Comparison of ENCODE assay signal across 9 mouse cellular contexts in genomic region chrX:123104692-123105091, GRCm38 (mm10). TPM values are rescaled to one million over a fixed set of nuclear protein-coding genes. Genes with fewer than 3 reads are reported as not detected.
DNase-seq lines count a peak whose midpoint lies in the region; ATAC-seq and TF ChIP-seq lines count a peak whose summit lies in the region.
"Not testable (repeated sequence)": the region's sequence is repeated elsewhere in the genome, so short reads cannot be mapped to it uniquely, and the experiment has no call there.
"Had no signal": no experiment of that assay in that cellular context is flagged by ENCODE, and none has a peak within 500 bp of the region (broad histone marks: within the 10 kb centered on the region; RNA-seq: fewer than 3 reads in every experiment).

No protein-coding gene starts in this region.

- not testable (repeated sequence) for H3K4me1 ChIP-seq in embryonic fibroblast, embryonic 13.5 days (ENCODE audit: control insufficient read depth, insufficient read depth, low read length); hindbrain, embryonic 13.5 days (replicated peaks); kidney, postnatal 0 days (replicated peaks; ENCODE audit: insufficient read depth, low read length); liver, embryonic 14.5 days (replicated peaks; ENCODE audit: control insufficient read depth in 2 of 2, insufficient read depth in 2 of 2, low read length in 1 of 2); midbrain, embryonic 13.5 days (replicated peaks)

- 12% methylated on average over 7 of the region's 7 CpGs for WGBS in hindbrain, embryonic 13.5 days
- 17% methylated on average over 7 of the region's 7 CpGs for WGBS in kidney, postnatal 0 days
- 26% methylated on average over 7 of the region's 7 CpGs for WGBS in liver, embryonic 14.5 days (ENCODE audit: insufficient replicate concordance)
- 13% methylated on average over 7 of the region's 7 CpGs for WGBS in midbrain, embryonic 13.5 days

- TF ChIP-seq CTCF in brain, embryonic 14.5 days (IDR thresholded peaks at IDR 0.05; ENCODE audit: borderline replicate concordance, extremely low read depth, insufficient read depth, insufficient read length); embryonic fibroblast, embryonic 13.5 days (IDR thresholded peaks at IDR 0.05; ENCODE audit: borderline replicate concordance, insufficient read depth, low read length); kidney, postnatal 0 days (IDR thresholded peaks at IDR 0.05; ENCODE audit: low read depth); liver, embryonic 14.5 days (IDR thresholded peaks at IDR 0.05; ENCODE audit: low read depth): not testable (repeated sequence)

- H3K9me3 ChIP-seq in hindbrain, embryonic 13.5 days; kidney, postnatal 0 days (replicated peaks; ENCODE audit: low read length); liver, embryonic 14.5 days (ENCODE audit: control insufficient read depth, low read length); midbrain, embryonic 13.5 days: not testable (repeated sequence)

- H3K36me3 ChIP-seq in hindbrain, embryonic 13.5 days; kidney, postnatal 0 days (ENCODE audit: insufficient read depth, low read length); liver, embryonic 14.5 days (replicated peaks; ENCODE audit: control insufficient read depth, insufficient read depth, low read depth); midbrain, embryonic 13.5 days: not testable (repeated sequence)

- peak overlapping the region; percentile 55 for H3K4me3 ChIP-seq in embryonic fibroblast, embryonic 13.5 days (ENCODE audit: insufficient read depth, low read length)
- peak overlapping the region; percentile 56 for H3K4me3 ChIP-seq in hindbrain, embryonic 13.5 days
- H3K4me3 ChIP-seq in kidney, postnatal 0 days (replicated peaks; ENCODE audit: low read depth, low read length): peak overlapping the region; percentile 54
- H3K4me3 ChIP-seq in liver, embryonic 14.5 days (ENCODE audit: insufficient read depth in 1 of 2, low read depth in 2 of 2, low read length in 2 of 2): not testable (repeated sequence)
- H3K4me3 ChIP-seq in midbrain, embryonic 13.5 days (replicated peaks): peak overlapping the region; percentile 58

- TF ChIP-seq EP300 in liver, embryonic 14.5 days (IDR thresholded peaks at IDR 0.05; ENCODE audit: low read depth): not testable (repeated sequence)

- peak overlapping the region; percentile 48 for H3K4me2 ChIP-seq in hindbrain, embryonic 13.5 days
- H3K4me2 ChIP-seq in kidney, postnatal 0 days (ENCODE audit: low read length): peak overlapping the region; percentile 47
- peak overlapping the region; percentile 58 for H3K4me2 ChIP-seq in liver, embryonic 14.5 days (ENCODE audit: low read depth)
- H3K4me2 ChIP-seq in midbrain, embryonic 13.5 days (replicated peaks): peak overlapping the region; percentile 50

- not testable (repeated sequence) for ATAC-seq in hindbrain, embryonic 13.5 days (ENCODE audit: low FRiP score); kidney, postnatal 0 days (replicated peaks; ENCODE audit: low FRiP score, low read depth); liver, embryonic 14.5 days (ENCODE audit: insufficient read depth); midbrain, embryonic 13.5 days

- peak; percentile 65 for DNase-seq in brain, embryonic 14.5 days (ENCODE audit: low read depth)
- DNase-seq in heart, adult 8-10 months (ENCODE audit: low spot score): peak; percentile 0
- peak; percentile 27 for DNase-seq in kidney, postnatal 0 days (ENCODE audit: low spot score)
- not testable (repeated sequence) for DNase-seq in liver, embryonic 14.5 days (ENCODE audit: low read depth in 3 of 3, low spot score in 3 of 3)
- peak; percentile 55 for DNase-seq in retina, postnatal 1 day

- peak overlapping the region; percentile 77 for H3K9ac ChIP-seq in hindbrain, embryonic 13.5 days
- H3K9ac ChIP-seq in kidney, postnatal 0 days (ENCODE audit: low read depth, low read length): 0 out of 2 replicates have a peak overlapping the region, but pooled peaks have one; percentile 18
- H3K9ac ChIP-seq in liver, embryonic 14.5 days (replicated peaks): not testable (repeated sequence)
- peak overlapping the region; percentile 77 for H3K9ac ChIP-seq in midbrain, embryonic 13.5 days (replicated peaks)

- TF ChIP-seq POLR2A in brain, embryonic 14.5 days (IDR thresholded peaks at IDR 0.05; ENCODE audit: borderline replicate concordance, extremely low read depth, insufficient read depth, insufficient read length, poor library complexity, severe bottlenecking); embryonic fibroblast, embryonic 13.5 days (IDR thresholded peaks at IDR 0.05; ENCODE audit: low read depth, low read length): not testable (repeated sequence)

- not testable (repeated sequence) for H3K27ac ChIP-seq in embryonic fibroblast, embryonic 13.5 days (ENCODE audit: insufficient read depth, low read length); kidney, postnatal 0 days; liver, embryonic 14.5 days
- H3K27ac ChIP-seq in hindbrain, embryonic 13.5 days: peak overlapping the region; percentile 96
- H3K27ac ChIP-seq in midbrain, embryonic 13.5 days: peak overlapping the region; percentile 96

- H3K27me3 ChIP-seq in hindbrain, embryonic 13.5 days; kidney, postnatal 0 days (ENCODE audit: insufficient read depth, low read length); liver, embryonic 14.5 days (ENCODE audit: control insufficient read depth, insufficient read depth, low read length); midbrain, embryonic 13.5 days: not testable (repeated sequence)

RNA-seq across cellular contexts. Expression of gene Cldn34c1, which starts 1.4 kb away (rescaled TPM):
- 29.7 and 36.2 TPM in 2 replicates for polyA plus RNA-seq in brain, embryonic 14.5 days (2012; rRNA removed)
- 6.0 and 6.8 TPM in 2 replicates for polyA plus RNA-seq in embryonic fibroblast, embryonic 13.5 days (2011; ENCODE audit: insufficient read length, low read depth, missing spikeins)
- total RNA-seq in heart, adult 8-10 months (2022): 1 to 10 TPM; 1.3 to 4.1 (median 2.4) TPM
- 46.1 and 46.7 TPM in 2 replicates for polyA plus RNA-seq in hindbrain, embryonic 13.5 days (2015; fragmentation: Nextera tagmentation; extraction: Ambion mirVana)
- polyA plus RNA-seq in kidney, postnatal 0 days (2015; fragmentation: Nextera tagmentation; extraction: Ambion mirVana): 11.8 and 14.2 TPM in 2 replicates
- polyA plus RNA-seq in liver, embryonic 14.5 days (2012; rRNA removed): 2.2 and 2.3 TPM in 2 replicates
- polyA plus RNA-seq in liver, embryonic 14.5 days (2014; fragmentation: Nextera tagmentation; extraction: Ambion mirVana): 3.4 and 3.6 TPM in 2 replicates
- polyA plus RNA-seq in midbrain, embryonic 13.5 days (2015; fragmentation: Nextera tagmentation; extraction: Ambion mirVana): 45.7 and 46.5 TPM in 2 replicates
- polyA plus RNA-seq: Patski had no signal
